Mouse (Mus musculus) small intestine, adult 2 months (tissue): ENCODE results near the gene Mmp14.

ENCODE experiments used
- CTCF ChIP-seq: fragments of 200-500 bp; IDR thresholded peaks from 2 replicates; pipeline ENCODE4 v1.5.1; 2012; ENCODE audit warnings: low read depth, mild to moderate bottlenecking, control low read depth, inconsistent platforms, low read length, moderate library complexity, mixed read lengths; ENCODE audit not compliant: insufficient replicate concordance, insufficient read length; ENCODE audit errors: extremely low read depth
- POLR2A ChIP-seq: fragments of 200-500 bp; IDR thresholded peaks from 2 replicates; pipeline ENCODE4 v1.6.1; 2012; ENCODE audit warnings: low read depth, mild to moderate bottlenecking, control low read depth, inconsistent platforms, low read length, moderate library complexity

DNA sequence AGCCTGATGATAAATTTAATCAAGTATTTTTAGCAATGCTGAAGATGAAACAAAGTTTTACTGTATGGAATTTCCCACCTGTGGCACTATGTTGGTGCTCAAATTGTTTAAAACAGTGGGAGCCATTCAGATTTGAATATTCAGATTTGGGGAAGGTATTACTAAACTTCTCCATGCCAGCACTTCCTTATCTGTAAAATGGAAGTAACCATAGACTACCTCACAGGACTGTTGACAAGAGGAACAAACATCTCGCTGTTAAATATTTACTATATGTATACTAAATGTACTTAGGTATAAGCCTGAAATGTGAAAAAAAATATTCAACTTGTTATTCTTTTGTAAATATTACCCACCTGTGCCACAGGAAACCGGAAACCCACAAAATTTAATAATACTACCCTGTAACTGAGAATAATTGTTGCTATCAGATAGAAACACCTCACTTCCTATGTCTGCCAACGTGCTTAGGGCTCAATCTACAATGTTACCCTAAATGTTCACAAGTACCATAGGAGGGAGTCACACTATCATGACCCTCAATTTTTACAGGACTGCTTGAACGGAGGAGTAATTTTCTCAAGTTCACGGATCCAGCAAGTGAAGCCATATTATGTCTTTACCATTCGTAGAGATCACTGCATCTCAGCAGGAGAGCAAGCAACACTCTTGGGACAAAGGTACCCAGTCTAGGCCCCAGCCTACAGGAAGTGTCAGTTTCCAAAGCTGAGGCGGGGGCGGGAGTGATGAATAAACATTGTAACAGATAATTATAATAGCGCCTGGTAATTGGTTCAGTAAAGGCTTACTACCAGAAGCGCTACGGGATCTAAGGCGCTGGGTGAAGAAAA is 31.9 kb downstream of the Mmp14 start:
- no peak for TF ChIP-seq POLR2A
- no peak for TF ChIP-seq CTCF
